Mouse (Mus musculus) spleen, adult 18-20 months (tissue): ENCODE data around the gene Vhl.

ENCODE experiments used
- DNase-seq, 2 experiments: peaks; one replicate each; pipeline ENCODE4 v3.0.0; 2022; ENCODE audit warnings: mixed read lengths in 2 of 2

The Vhl gene

GRCm38 (mm10) chr6:113623941-113624751, at the start of gene Vhl:
Gene Vhl, plus strand, starts transcription at chr6:113623959.
- peak; percentile 77 to 86 for DNase-seq

GRCm38 (mm10) chr6:113576044-113576443, 47.7 kb upstream of the Vhl start:
- DNase-seq = no peak

GRCm38 (mm10) chr6:113579306-113579705, 44.5 kb upstream of the Vhl start:
- no peak for DNase-seq

- DNase-seq = no peak
Observed at GRCm38 (mm10) chr6:113583023-113583422, 40.7 kb upstream of the Vhl start.

- DNase-seq = no peak
Observed at GRCm38 (mm10) chr6:113585065-113585464, 38.7 kb upstream of the Vhl start.

GRCm38 (mm10) chr6:113586466-113587183, 37.1 kb upstream of the Vhl start:
- peak in 1 of 2 experiments; percentile 6 for DNase-seq

- no peak for DNase-seq
Observed at GRCm38 (mm10) chr6:113592637-113593036, 31.1 kb upstream of the Vhl start.

- no peak for DNase-seq
Observed at GRCm38 (mm10) chr6:113597945-113598344, 25.8 kb upstream of the Vhl start.

GRCm38 (mm10) chr6:113599833-113600232, 23.9 kb upstream of the Vhl start:
- DNase-seq = no peak

GRCm38 (mm10) chr6:113600543-113601139, 23.1 kb upstream of the Vhl start, which contains the start of gene Fancd2os:
Gene Fancd2os, minus strand, starts transcription at chr6:113600715.
- DNase-seq = no peak

GRCm38 (mm10) chr6:113602821-113603220, 20.9 kb upstream of the Vhl start:
- no peak for DNase-seq

- DNase-seq = no peak
Observed at GRCm38 (mm10) chr6:113603993-113604392, 19.8 kb upstream of the Vhl start.

- peak; percentile 80 to 85 for DNase-seq
Observed at GRCm38 (mm10) chr6:113604432-113605223, 19.1 kb upstream of the Vhl start, which contains the start of gene Brk1. Gene Brk1, plus strand, starts transcription at chr6:113604772.

- DNase-seq = no peak
Observed at GRCm38 (mm10) chr6:113605224-113605545, 18.6 kb upstream of the Vhl start.

- DNase-seq = no peak
Observed at GRCm38 (mm10) chr6:113608871-113609270, 14.9 kb upstream of the Vhl start.

GRCm38 (mm10) chr6:113609293-113609692, 14.5 kb upstream of the Vhl start:
- DNase-seq = no peak

GRCm38 (mm10) chr6:113612258-113612969, 11.3 kb upstream of the Vhl start:
- no peak for DNase-seq

- DNase-seq = no peak
Observed at GRCm38 (mm10) chr6:113614152-113614551, 9.6 kb upstream of the Vhl start.

- DNase-seq = no peak
Observed at GRCm38 (mm10) chr6:113614997-113615396, 8.8 kb upstream of the Vhl start.

GRCm38 (mm10) chr6:113615489-113615888, 8.3 kb upstream of the Vhl start:
- no peak for DNase-seq

GRCm38 (mm10) chr6:113623386-113623785, 373 bp upstream of the Vhl start:
- DNase-seq = no peak
